Mouse (Mus musculus) heart, postnatal 0 days (tissue): ENCODE results near the gene Nfix. TPM values are rescaled to one million over a fixed set of nuclear protein-coding genes. Genes with fewer than 3 reads are reported as not detected.

ENCODE experiments used
- ATAC-seq: fragments of 200-750 bp; cut with Nextera tagmentation; 2 replicates; pipeline ENCODE4 v1.8.0; 2017; ENCODE audit warnings: low read depth, moderate number of reproducible peaks, moderate library complexity; ENCODE audit not compliant: insufficient read depth
- DNase-seq: peaks from one replicate; pipeline ENCODE4 v3.0.0-alpha.2; 2016; ENCODE audit warnings: low spot score
- H3K27ac ChIP-seq: fragments of 300-500 bp; sonication (generic); 2 replicates; pipeline ENCODE4 v1.5.1; 2014; ENCODE audit warnings: low read depth, mild to moderate bottlenecking
- H3K27me3 ChIP-seq: fragments of 300-500 bp; sonication (generic); 2 replicates; pipeline ENCODE4 v1.6.1; 2014; ENCODE audit warnings: low read length, mixed read lengths; ENCODE audit not compliant: control insufficient read depth, insufficient read depth
- H3K36me3 ChIP-seq: fragments of 300-500 bp; sonication (generic); replicated peaks from 2 replicates; pipeline ENCODE4 v1.6.1; 2014; ENCODE audit warnings: low read length, mixed read lengths; ENCODE audit not compliant: control insufficient read depth, insufficient read depth
- H3K4me1 ChIP-seq: fragments of 300-500 bp; sonication (generic); 2 replicates; pipeline ENCODE4 v1.6.1; 2014; ENCODE audit warnings: antibody characterized with exemption; ENCODE audit not compliant: control insufficient read depth, insufficient read depth
- H3K4me2 ChIP-seq: fragments of 300-500 bp; sonication (generic); 2 replicates; pipeline ENCODE4 v1.6.1; 2014; ENCODE audit warnings: low read depth, mild to moderate bottlenecking, low read length, moderate library complexity
- H3K4me3 ChIP-seq: fragments of 300-500 bp; sonication (generic); 2 replicates; pipeline ENCODE4 v1.5.1; 2014; ENCODE audit warnings: low read depth, low read length
- H3K9ac ChIP-seq: fragments of 300-500 bp; sonication (generic); replicated peaks from 2 replicates; pipeline ENCODE4 v1.6.1; 2014; ENCODE audit warnings: low read depth, low read length, mixed read lengths
- H3K9me3 ChIP-seq: fragments of 300-500 bp; sonication (generic); replicated peaks from 2 replicates; pipeline ENCODE4 v1.6.1; 2016; ENCODE audit warnings: low read length; ENCODE audit not compliant: control insufficient read depth
- CTCF ChIP-seq: IDR thresholded peaks from 2 replicates; pipeline ENCODE4 v1.5.1; 2016; ENCODE audit warnings: antibody characterized with exemption, control low read depth, low read depth
- EP300 ChIP-seq: IDR thresholded peaks from 2 replicates; pipeline ENCODE4 v1.6.1; 2016; ENCODE audit warnings: antibody characterized with exemption, low read depth
- WGBS: fragments of 180-500 bp; shearing (Covaris S2); extraction: QIAGEN DNeasy Blood & Tissue Kit; methylation state at CpG from one replicate; pipeline ENCODE4 v1.1.7; 2014; 5-methylcytosine and 5-hydroxymethylcytosine counted together
- polyA plus RNA-seq: library from polyadenylated mRNA; unstranded; fragments of >200 nt; fragmentation: Nextera tagmentation; extraction: Ambion mirVana; gene quantifications from 2 replicates; pipeline ENCODE4 v1.2.1, GENCODE M21; 2015
- total RNA-seq: library from RNA; depleted of rRNA; stranded (reverse); fragments of >200 nt; gene quantifications from 2 replicates; pipeline ENCODE4 v1.2.3, GENCODE M21; 2014; ENCODE audit warnings: low replicate concordance

Gene Nfix
- total and polyA plus RNA-seq, 2 experiments from 2014 or later, result 18.2 to 41.9 TPM

GRCm38 (mm10) chr8:84722850-84723570 is 77.1 kb downstream of the Nfix start, which contains the start of gene G430095P16Rik:
TSS of gene G430095P16Rik (plus strand) at chr8:84723007.
- TF ChIP-seq EP300 (peak; percentile 51; the same call in 1 of the 2 replicates), CTCF (peak; percentile 32; the same call in 1 of the 2 replicates)
- ATAC-seq, result peak; percentile 83
- Histone ChIP-seq H3K4me1 (peaks cover 42% of the 10 kb centered on the region), H3K4me3 (no peak within 1 kb of the TSS), H3K27me3 (no peaks in the 10 kb centered on the region), H3K9ac (peak within 1 kb of the TSS; percentile 30; the same call in 1 of the 2 replicates), H3K36me3 (peaks cover 41% of the 10 kb centered on the region), H3K27ac (peak within 1 kb of the TSS; percentile 85), H3K9me3 (no peaks in the 10 kb centered on the region), H3K4me2 (peak within 1 kb of the TSS; percentile 27)
- WGBS, result 4% methylated on average over 10 of the region's 10 CpGs
- DNase-seq, result peak; percentile 84

DNA sequence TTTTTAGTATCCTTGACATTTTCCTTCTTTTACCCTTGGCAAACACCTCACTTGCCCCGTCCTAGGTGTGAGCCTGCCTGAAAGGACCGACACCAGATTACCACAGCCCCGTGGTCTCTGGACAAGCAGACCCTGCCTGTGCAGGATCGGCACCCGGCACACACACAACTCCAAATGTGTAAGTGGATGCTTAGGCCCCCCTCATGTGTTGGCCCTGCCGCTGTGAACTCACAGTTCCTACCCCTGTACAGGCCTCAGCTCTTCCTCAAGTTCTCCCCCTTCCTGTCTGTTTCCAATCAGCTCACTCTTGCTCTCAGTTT is 77.7 kb downstream of the Nfix start:
- TF ChIP-seq CTCF (no peak), EP300 (no peak)
- Histone ChIP-seq H3K27me3 (no peaks in the 10 kb centered on the region), H3K36me3 (peaks cover 42% of the 10 kb centered on the region), H3K9ac (0 out of 2 replicates have a peak overlapping the region, but pooled peaks have one; percentile 30), H3K27ac (peak overlapping the region; percentile 85), H3K4me1 (peaks cover 42% of the 10 kb centered on the region), H3K4me3 (no peak overlapping the region), H3K4me2 (peak overlapping the region; percentile 27), H3K9me3 (no peaks in the 10 kb centered on the region)
- no peak for DNase-seq
- 55% methylated on average over 6 of the region's 6 CpGs for WGBS
- no peak for ATAC-seq

GRCm38 (mm10) chr8:84718959-84719690 is 81.0 kb downstream of the Nfix start:
- 72% methylated on average over 5 of the region's 5 CpGs for WGBS
- TF ChIP-seq CTCF (no peak), EP300 (no peak)
- Histone ChIP-seq H3K4me2 (no peak overlapping the region), H3K27me3 (0 out of 2 replicates have a peak, but pooled peaks cover 6% of the 10 kb centered on the region), H3K4me1 (peaks cover 19% of the 10 kb centered on the region), H3K9me3 (no peaks in the 10 kb centered on the region), H3K27ac (no peak overlapping the region), H3K4me3 (no peak overlapping the region), H3K9ac (no peak overlapping the region), H3K36me3 (peaks cover 47% of the 10 kb centered on the region)
- ATAC-seq (no peak), DNase-seq (no peak)

DNA sequence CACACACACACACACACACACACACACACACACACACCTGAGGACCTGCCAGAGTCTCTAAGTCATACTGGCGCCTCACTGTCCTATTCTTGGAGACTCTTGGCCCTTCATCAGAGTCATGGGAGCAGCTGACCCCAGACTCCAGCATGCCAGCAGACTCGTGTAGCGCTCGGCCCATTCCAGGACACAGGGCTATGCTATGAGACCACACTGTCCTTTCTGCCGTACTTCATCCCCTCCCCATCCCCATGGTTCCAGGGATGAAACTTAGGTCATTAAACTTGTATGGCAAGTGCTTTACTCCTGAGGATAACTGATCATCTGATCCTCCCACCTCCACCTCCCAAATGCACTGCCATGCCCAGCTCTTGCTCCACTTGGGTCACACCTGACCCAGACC is 81.7 kb downstream of the Nfix start:
- WGBS, result 68% methylated on average over 5 of the region's 5 CpGs
- Histone ChIP-seq H3K9ac (no peak overlapping the region), H3K9me3 (no peaks in the 10 kb centered on the region), H3K27me3 (0 out of 2 replicates have a peak, but pooled peaks cover 6% of the 10 kb centered on the region), H3K4me3 (no peak overlapping the region), H3K36me3 (peaks cover 47% of the 10 kb centered on the region), H3K4me1 (peaks cover 12% of the 10 kb centered on the region), H3K4me2 (no peak overlapping the region), H3K27ac (no peak overlapping the region)
- no peak for TF ChIP-seq CTCF
- no peak for TF ChIP-seq EP300
- ATAC-seq (no peak), DNase-seq (no peak)

DNA sequence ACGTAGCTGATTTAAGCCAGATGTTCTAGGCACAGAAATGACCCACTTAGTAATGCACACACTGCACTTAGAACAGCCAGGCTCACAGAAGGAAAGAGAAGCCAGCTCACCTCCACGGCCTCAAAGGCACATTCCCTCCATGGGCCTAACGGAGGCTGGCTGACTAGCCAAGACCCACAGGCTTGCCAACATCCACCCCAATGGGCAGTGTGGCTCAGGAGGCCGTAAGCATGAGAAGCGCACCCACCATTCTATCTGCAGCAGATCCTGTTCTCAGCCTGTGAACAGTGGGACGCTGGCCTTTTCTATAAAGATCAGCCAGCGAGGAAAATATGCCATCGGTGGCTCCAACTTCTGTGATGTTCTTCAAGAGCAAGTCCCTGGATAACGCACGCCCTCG is 83.4 kb downstream of the Nfix start:
- Histone ChIP-seq H3K4me3 (no peak overlapping the region), H3K4me1 (0 out of 2 replicates have a peak, but pooled peaks cover 4% of the 10 kb centered on the region), H3K27me3 (0 out of 2 replicates have a peak, but pooled peaks cover 6% of the 10 kb centered on the region), H3K27ac (no peak overlapping the region), H3K4me2 (no peak overlapping the region), H3K9ac (no peak overlapping the region), H3K36me3 (peaks cover 45% of the 10 kb centered on the region), H3K9me3 (no peaks in the 10 kb centered on the region)
- no peak for TF ChIP-seq CTCF
- no peak for TF ChIP-seq EP300
- 91% methylated on average over 11 of the region's 11 CpGs for WGBS
- DNase-seq, result no peak
- ATAC-seq, result no peak
